Mouse (Mus musculus) cortical plate, adult 2 months (tissue): ENCODE measurements around the gene Psme1. TPM values are rescaled to one million over a fixed set of nuclear protein-coding genes. Genes with fewer than 3 reads are reported as not detected.

Source experiments
- H3K27ac ChIP-seq: fragments of 200-500 bp; 2 replicates; pipeline ENCODE4 v1.5.1; 2012; ENCODE audit warnings: low read length, control low read depth, inconsistent platforms; ENCODE audit not compliant: insufficient read depth
- H3K4me1 ChIP-seq: fragments of 200-500 bp; 2 replicates; pipeline ENCODE4 v1.6.1; 2011; ENCODE audit warnings: low read length; ENCODE audit not compliant: control insufficient read depth, insufficient read depth
- H3K4me3 ChIP-seq: fragments of 200-500 bp; 2 replicates; pipeline ENCODE4 v1.5.1; 2011; ENCODE audit warnings: mild to moderate bottlenecking, low read length, control low read depth; ENCODE audit not compliant: insufficient read depth
- CTCF ChIP-seq: fragments of 200-500 bp; IDR thresholded peaks from 2 replicates; pipeline ENCODE4 v1.5.1; 2011; ENCODE audit warnings: mild to moderate bottlenecking, control low read depth, low read length; ENCODE audit not compliant: insufficient read depth; ENCODE audit errors: extremely low read depth
- POLR2A ChIP-seq: fragments of 200-500 bp; IDR thresholded peaks from 2 replicates; pipeline ENCODE4 v1.6.1; 2011; ENCODE audit warnings: mild to moderate bottlenecking, low read length, control low read depth; ENCODE audit not compliant: insufficient read depth; ENCODE audit errors: extremely low read depth
- polyA plus RNA-seq: library from polyadenylated mRNA; depleted of rRNA; stranded (reverse); fragments of >200 nt; gene quantifications from 2 replicates; pipeline ENCODE4 v1.2.3, GENCODE M21; 2012; rRNA removed

Psme1 gene
- polyA plus RNA-seq, 1 experiment: 50.2 TPM

DNA sequence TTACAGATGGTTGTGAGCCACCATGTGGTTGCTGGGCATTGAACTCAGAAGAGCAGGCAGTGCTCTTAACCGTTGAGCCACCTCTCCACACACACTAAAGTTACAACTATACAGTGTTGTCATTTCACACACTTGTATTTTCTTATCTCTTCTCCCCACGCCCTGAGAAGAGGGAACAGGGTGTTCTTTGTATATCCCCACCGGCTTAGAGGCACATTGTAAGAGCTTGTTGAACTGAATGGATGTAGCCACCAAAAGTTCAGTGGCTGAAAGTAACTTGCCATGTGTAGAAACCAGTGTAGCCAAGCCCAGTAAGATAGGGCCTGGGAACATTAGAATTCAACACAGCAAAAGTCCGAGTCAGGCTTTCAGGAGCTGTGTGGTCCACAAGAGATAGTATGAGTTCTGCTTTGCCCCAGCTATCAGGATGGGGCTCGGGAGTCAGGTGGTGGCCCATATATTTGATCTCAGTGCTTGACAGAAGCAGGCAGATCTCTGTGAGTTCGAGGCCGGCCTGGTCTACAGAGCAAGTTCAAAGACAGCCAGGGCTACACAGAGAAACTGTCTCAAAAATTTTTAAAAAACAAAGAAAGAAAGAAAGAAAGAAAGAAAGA lies 36.7 kb downstream of the Psme1 start:
- H3K4me1 ChIP-seq: no peaks in the 10 kb centered on the region
- H3K27ac ChIP-seq: no peak overlapping the region
- TF ChIP-seq CTCF (no peak), POLR2A (no peak)
- H3K4me3 ChIP-seq: no peak overlapping the region

DNA sequence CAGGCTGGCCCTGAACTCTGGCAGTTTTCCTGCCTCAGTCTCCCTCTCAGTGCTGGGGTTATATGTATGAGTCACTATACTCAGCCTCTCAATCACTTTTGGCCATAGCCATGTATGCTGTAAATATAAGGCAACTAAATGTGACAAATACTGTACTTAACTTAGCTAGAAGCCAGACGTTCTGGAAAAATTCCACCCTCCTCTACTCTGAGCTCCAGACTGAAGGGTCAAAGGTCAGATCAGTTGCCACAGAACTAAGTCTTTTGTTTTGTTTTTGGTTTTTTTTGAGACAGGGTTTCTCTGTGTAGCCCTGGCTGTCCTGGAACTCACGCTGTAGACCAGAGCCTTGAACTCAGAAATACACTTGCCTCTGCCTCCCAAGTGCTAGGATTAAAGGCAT lies 38.0 kb downstream of the Psme1 start:
- no peaks in the 10 kb centered on the region for H3K4me1 ChIP-seq
- TF ChIP-seq CTCF (no peak), POLR2A (no peak)
- no peak overlapping the region for H3K27ac ChIP-seq
- H3K4me3 ChIP-seq: no peak overlapping the region

DNA sequence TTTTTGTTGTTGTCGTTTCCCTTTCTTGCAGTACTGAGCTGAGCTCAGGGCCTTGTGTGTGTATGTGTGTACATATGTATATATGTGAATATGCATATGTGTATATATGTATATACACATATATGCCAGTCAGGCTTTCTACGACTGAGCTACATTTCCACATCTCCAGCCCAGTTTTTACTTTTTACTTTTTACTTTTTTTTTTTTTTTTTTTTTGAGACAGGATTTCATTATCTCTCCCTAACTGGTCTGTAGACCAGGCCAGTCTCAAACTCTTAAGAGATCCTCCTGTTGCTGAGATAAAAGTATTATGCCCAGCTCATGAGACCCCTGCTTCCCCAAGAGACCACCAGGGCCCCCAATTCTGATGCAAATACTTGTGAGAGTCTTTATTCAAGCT lies 38.9 kb downstream of the Psme1 start:
- Histone ChIP-seq H3K4me1 (no peaks in the 10 kb centered on the region), H3K27ac (no peak overlapping the region), H3K4me3 (no peak overlapping the region)
- TF ChIP-seq POLR2A (no peak), CTCF (no peak)

DNA sequence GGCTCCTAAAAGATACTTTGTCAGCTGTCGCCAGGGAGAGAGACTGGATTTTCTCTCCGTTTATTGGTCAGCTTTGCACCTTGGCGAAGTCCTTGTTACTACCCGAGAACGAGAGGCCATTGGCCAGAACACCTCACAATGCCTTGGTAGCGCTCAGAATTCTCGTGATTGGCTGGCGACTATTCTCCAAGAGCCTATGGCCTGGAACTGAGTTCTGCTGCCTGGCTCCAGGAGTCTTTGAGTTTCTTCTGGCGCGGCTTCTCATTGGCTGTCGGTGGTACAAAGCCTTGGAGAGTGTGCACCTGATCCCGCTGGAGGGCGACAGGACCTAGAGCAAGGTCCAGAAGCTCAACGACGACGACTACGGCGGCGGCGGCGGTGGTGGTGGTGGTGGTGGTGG lies 39.9 kb downstream of the Psme1 start, which contains the start of gene Rec8:
Gene Rec8 (plus strand): TSS at position 216 of the 400 bp plus-strand sequence.
- Histone ChIP-seq H3K27ac (no peak within 1 kb of the TSS), H3K4me1 (no peaks in the 10 kb centered on the region), H3K4me3 (no peak within 1 kb of the TSS)
- TF ChIP-seq CTCF (no peak), POLR2A (no peak)

DNA sequence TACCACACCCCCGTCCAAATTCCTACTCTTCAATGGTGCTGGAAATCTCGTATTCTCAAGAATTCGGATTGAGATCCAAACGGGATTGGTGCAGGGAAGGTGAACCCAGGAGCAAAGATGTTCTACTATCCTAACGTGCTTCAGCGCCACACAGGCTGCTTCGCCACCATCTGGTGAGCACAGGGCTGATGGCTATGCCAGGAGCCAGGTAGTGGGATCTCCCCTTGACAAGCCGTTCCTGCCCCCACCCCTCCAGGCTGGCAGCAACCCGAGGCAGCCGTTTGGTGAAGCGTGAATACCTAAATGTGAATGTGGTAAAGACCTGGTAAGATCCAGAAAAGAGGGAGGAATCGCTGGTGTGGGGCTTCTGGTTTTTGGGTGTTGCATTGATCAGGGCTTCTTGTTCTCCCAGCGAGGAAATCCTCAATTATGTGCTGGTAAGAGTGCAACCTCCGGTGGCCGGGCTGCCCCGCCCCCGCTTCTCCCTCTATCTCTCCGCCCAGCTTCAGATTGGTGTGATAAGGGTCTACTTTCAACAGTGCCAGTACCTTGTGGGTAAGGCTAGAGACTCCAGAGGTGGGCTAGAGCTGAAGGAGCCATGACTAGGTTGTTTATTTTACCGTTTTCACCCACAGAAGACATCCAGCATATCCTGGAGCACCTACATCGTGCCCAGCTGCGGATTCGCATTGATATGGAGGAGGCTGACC lies 40.7 kb downstream of the Psme1 start:
- Histone ChIP-seq H3K4me3 (no peak overlapping the region), H3K4me1 (no peaks in the 10 kb centered on the region), H3K27ac (no peak overlapping the region)
- no peak for TF ChIP-seq CTCF
- TF ChIP-seq POLR2A: no peak

DNA sequence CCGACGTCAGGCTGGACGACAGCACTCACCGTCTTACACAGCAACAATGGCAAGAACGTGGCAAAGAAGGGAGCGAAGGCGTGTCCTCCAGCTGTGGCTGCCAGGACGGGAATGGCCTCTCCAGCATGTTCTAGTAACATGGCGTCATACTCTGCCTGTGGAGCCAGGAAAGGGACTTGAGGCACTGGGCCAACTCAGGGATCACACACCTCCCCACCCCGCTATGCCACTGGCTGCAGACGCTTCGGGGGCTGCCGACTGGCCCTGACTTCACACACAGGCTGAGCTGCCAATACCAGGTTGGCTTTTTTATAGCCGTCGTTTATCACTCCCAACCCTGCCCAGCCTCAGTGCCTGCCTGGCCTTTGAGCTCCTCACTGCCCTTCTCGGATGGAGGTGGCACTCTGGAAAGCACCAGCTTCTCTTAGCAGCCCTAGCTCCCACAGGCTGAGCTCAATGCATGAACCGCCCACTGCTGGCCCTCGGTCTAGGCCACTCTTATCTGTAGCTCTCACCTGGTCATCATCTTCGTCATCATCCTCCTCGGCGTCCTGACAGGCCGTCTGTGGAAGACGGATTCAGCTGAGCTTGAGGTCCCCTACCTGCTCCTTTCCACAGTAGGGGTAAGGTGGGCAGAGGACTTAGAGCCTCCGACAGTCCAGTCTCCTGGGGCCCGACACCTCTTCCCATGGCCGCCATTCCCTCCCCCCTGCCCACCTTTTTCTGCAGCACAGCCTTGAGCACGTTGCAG lies 50.3 kb downstream of the Psme1 start:
- TF ChIP-seq CTCF (no peak), POLR2A (no peak)
- no peak overlapping the region for H3K27ac ChIP-seq
- H3K4me3 ChIP-seq: no peak overlapping the region

DNA sequence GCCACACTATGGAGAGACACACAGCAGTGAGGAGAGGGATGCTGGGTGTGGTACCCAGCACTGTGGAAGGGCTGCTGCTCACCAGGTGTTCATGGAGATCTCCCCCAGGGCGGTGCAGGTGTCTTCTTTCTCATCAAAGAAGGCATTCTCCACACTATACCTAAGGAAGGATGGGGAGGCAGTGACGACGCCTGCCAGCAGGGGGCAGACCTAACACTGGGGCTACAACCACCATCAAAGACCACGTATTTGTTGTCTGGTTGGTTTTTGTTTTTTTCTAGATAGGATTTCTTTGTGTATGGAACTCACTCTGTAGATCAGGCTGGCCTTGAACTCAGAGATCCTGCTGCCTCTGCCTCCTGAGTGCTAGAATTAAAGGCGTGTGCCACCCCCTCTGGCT lies 51.4 kb downstream of the Psme1 start:
- TF ChIP-seq POLR2A: no peak
- peak; percentile 68 for TF ChIP-seq CTCF
- H3K4me3 ChIP-seq: no peak overlapping the region
- no peaks in the 10 kb centered on the region for H3K4me1 ChIP-seq
- no peak overlapping the region for H3K27ac ChIP-seq

More for the DNA sequence above, 50.3 kb downstream of the Psme1 start:
- H3K4me1 ChIP-seq: no peaks in the 10 kb centered on the region

Other genes starting within 250 kb of the Psme1 start
- 14.3 and 16.0 TPM in 2 replicates for gene Dhrs4, start 99.4 kb upstream of the Psme1 start, polyA plus RNA-seq
- 56.0 and 63.7 TPM in 2 replicates for gene Carmil3, start 87.5 kb upstream of the Psme1 start, polyA plus RNA-seq
- 195 and 268 TPM in 2 replicates for gene Cpne6, start 67.7 kb upstream of the Psme1 start, polyA plus RNA-seq
- gene Nrl, start 53.1 kb upstream of the Psme1 start, polyA plus RNA-seq: 0.21 and 0.66 TPM in 2 replicates
- gene Pck2, start 37.9 kb upstream of the Psme1 start, polyA plus RNA-seq: 27.2 and 35.7 TPM in 2 replicates
- 94.6 and 110 TPM in 2 replicates for gene Dcaf11, start 18.1 kb upstream of the Psme1 start, polyA plus RNA-seq
- gene A730061H03Rik, start 17.7 kb upstream of the Psme1 start, polyA plus RNA-seq: 0.86 and 1.7 TPM in 2 replicates
- not detected in 2 replicates for gene Fitm1, start 2.5 kb upstream of the Psme1 start, polyA plus RNA-seq
- 51.9 and 55.3 TPM in 2 replicates for gene Emc9, start 7.2 kb downstream of the Psme1 start, polyA plus RNA-seq
- gene Psme2, start 13.0 kb downstream of the Psme1 start, polyA plus RNA-seq: 37.3 and 44.5 TPM in 2 replicates
- 22.5 and 24.7 TPM in 2 replicates for gene Rnf31, start 13.6 kb downstream of the Psme1 start, polyA plus RNA-seq
- gene Irf9, start 25.4 kb downstream of the Psme1 start, polyA plus RNA-seq: 18.2 and 21.2 TPM in 2 replicates
- gene Rec8, start 39.9 kb downstream of the Psme1 start, polyA plus RNA-seq: 5.0 and 5.8 TPM in 2 replicates
- 152 and 165 TPM in 2 replicates for gene Ipo4, start 57.8 kb downstream of the Psme1 start, polyA plus RNA-seq
- gene Gm49378, start 59.8 kb downstream of the Psme1 start, polyA plus RNA-seq: 6.5 and 6.6 TPM in 2 replicates
- gene Tm9sf1, start 65.7 kb downstream of the Psme1 start, polyA plus RNA-seq: 30.8 and 33.7 TPM in 2 replicates
- 0.79 and 1.0 TPM in 2 replicates for gene Tssk4, start 72.1 kb downstream of the Psme1 start, polyA plus RNA-seq
- gene Mdp1, start 82.4 kb downstream of the Psme1 start, polyA plus RNA-seq: 46.8 and 47.9 TPM in 2 replicates
- 31.4 and 35.1 TPM in 2 replicates for gene Gmpr2, start 93.8 kb downstream of the Psme1 start, polyA plus RNA-seq
- gene Nedd8, start 94.0 kb downstream of the Psme1 start, polyA plus RNA-seq: 346 and 353 TPM in 2 replicates
- 16.1 and 18.7 TPM in 2 replicates for gene Tinf2, start 103.7 kb downstream of the Psme1 start, polyA plus RNA-seq
- 0.04 and 0.08 TPM in 2 replicates for gene Tgm1, start 135.8 kb downstream of the Psme1 start, polyA plus RNA-seq
- 64.7 and 67.9 TPM in 2 replicates for gene Rabggta, start 144.1 kb downstream of the Psme1 start, polyA plus RNA-seq
- gene Dhrs1, start 167.6 kb downstream of the Psme1 start, polyA plus RNA-seq: 117 TPM in 2 replicates
- 9.1 and 9.2 TPM in 2 replicates for gene Nop9, start 167.6 kb downstream of the Psme1 start, polyA plus RNA-seq
- 16.9 and 18.2 TPM in 2 replicates for gene Cideb, start 180.3 kb downstream of the Psme1 start, polyA plus RNA-seq
- gene Ltb4r2, start 183.3 kb downstream of the Psme1 start, polyA plus RNA-seq: 0.15 and 0.17 TPM in 2 replicates
- 0.25 and 0.45 TPM in 2 replicates for gene Ltb4r1, start 187.8 kb downstream of the Psme1 start, polyA plus RNA-seq
- gene Adcy4, start 206.0 kb downstream of the Psme1 start, polyA plus RNA-seq: 3.4 and 4.4 TPM in 2 replicates
- gene Ripk3, start 210.7 kb downstream of the Psme1 start, polyA plus RNA-seq: 0.66 and 1.0 TPM in 2 replicates
- 1.8 and 2.0 TPM in 2 replicates for gene Nfatc4, start 245.0 kb downstream of the Psme1 start, polyA plus RNA-seq